Mouse (Mus musculus): ENCODE data around the gene Gm3099. TPM values are rescaled to one million over a fixed set of nuclear protein-coding genes. Genes with fewer than 3 reads are reported as not detected.
"Not testable (repeated sequence)": the region's sequence is repeated elsewhere in the genome, so short reads cannot be mapped to it uniquely, and the experiment has no call there.

Gene Gm3099
- polyA plus RNA-seq (2017; shearing (Covaris generic)) = not detected

GRCm38 (mm10) chr14:3998094-3998493 lies at the start of gene Gm3099:
Gene Gm3099 (plus strand): TSS chr14:3998394.
- not testable (repeated sequence) for ATAC-seq

- not testable (repeated sequence) for ATAC-seq
Measured at GRCm38 (mm10) chr14:3963247-3963646, 34.9 kb upstream of the Gm3099 start, which contains the start of gene Gm3095. Gene Gm3095 (plus strand): TSS chr14:3963547.

- ATAC-seq = not testable (repeated sequence)
Measured at GRCm38 (mm10) chr14:4023641-4024040, 25.4 kb downstream of the Gm3099 start, which contains the start of gene Gm5796. Gene Gm5796 (plus strand): TSS chr14:4023941.

Other genes with a start within 250 kb of the Gm3099 start
- gene Gm3002, start 188.3 kb upstream of the Gm3099 start, polyA plus RNA-seq (2017; shearing (Covaris generic)) = 1 to 10 TPM in 1 of 2 experiments, not detected in 1; 1.2 TPM
- gene Gm3033, start 152.1 kb upstream of the Gm3099 start, polyA plus RNA-seq (2017; shearing (Covaris generic)) = not detected
- under 1 TPM in 1 of 2 experiments, not detected in 1; 0.33 TPM for gene Gm2916, start 114.2 kb upstream of the Gm3099 start, polyA plus RNA-seq (2017; shearing (Covaris generic))
- not detected for gene Gm3029, start 66.6 kb upstream of the Gm3099 start, polyA plus RNA-seq (2017; shearing (Covaris generic))
- under 1 TPM; 0.29 to 0.97 TPM for gene Gm3095, start 34.8 kb upstream of the Gm3099 start, polyA plus RNA-seq (2017; shearing (Covaris generic))
- 1 to 10 TPM in 1 of 2 experiments, under 1 TPM in 1; 0.65 to 2.6 TPM for gene Gm5796, start 25.5 kb downstream of the Gm3099 start, polyA plus RNA-seq (2017; shearing (Covaris generic))
- under 1 TPM; 0.29 to 0.41 TPM for gene Gm3115, start 85.7 kb downstream of the Gm3099 start, polyA plus RNA-seq (2017; shearing (Covaris generic))
- 1 to 10 TPM in 1 of 2 experiments, under 1 TPM in 1; 0.79 to 2.1 TPM for gene Gm8108, start 112.1 kb downstream of the Gm3099 start, polyA plus RNA-seq (2017; shearing (Covaris generic))
- not detected for gene Gm3127, start 166.6 kb downstream of the Gm3099 start, polyA plus RNA-seq (2017; shearing (Covaris generic))
- gene Gm2974, start 184.2 kb downstream of the Gm3099 start, polyA plus RNA-seq (2017; shearing (Covaris generic)) = 1 to 10 TPM in 1 of 2 experiments, under 1 TPM in 1; 0.69 to 1.7 TPM

Measured in activated CD4-positive, CD25-positive, alpha-beta regulatory T cell, adult 4 months (primary cell).